Mouse (Mus musculus) spleen, adult 2 months (tissue): Measurements from ENCODE around the gene Rpn1. TPM values are rescaled to one million over a fixed set of nuclear protein-coding genes. Genes with fewer than 3 reads are reported as not detected.
A peak's percentile ranks its signal among the peaks of the same experiment; 100 is the strongest.

Source experiments
- DNase-seq, 2 experiments: peaks; one replicate each; pipeline versions ENCODE4 v3.0.0 to v3.0.0-alpha.2; 2012 to 2021; ENCODE audit warnings: low spot score in 2 of 2, low read depth in 1 of 2
- H3K27ac ChIP-seq: fragments of 200-500 bp; 2 replicates; pipeline ENCODE4 v1.5.1; 2012; ENCODE audit warnings: low read length, inconsistent platforms; ENCODE audit not compliant: insufficient read depth
- H3K27me3 ChIP-seq: fragments of 200-500 bp; 2 replicates; pipeline ENCODE4 v1.6.1; 2012; ENCODE audit warnings: mild to moderate bottlenecking, moderate library complexity, low read length, inconsistent platforms; ENCODE audit not compliant: control insufficient read depth, insufficient read depth
- H3K36me3 ChIP-seq: fragments of 200-500 bp; 2 replicates; pipeline ENCODE4 v1.6.1; 2012; ENCODE audit warnings: mild to moderate bottlenecking, low read length, inconsistent platforms; ENCODE audit not compliant: control insufficient read depth, insufficient read depth
- H3K4me1 ChIP-seq: fragments of 200-500 bp; 2 replicates; pipeline ENCODE4 v1.6.1; 2011; ENCODE audit warnings: inconsistent platforms; ENCODE audit not compliant: control insufficient read depth, insufficient read depth, insufficient read length
- H3K4me3 ChIP-seq: fragments of 200-500 bp; 2 replicates; pipeline ENCODE4 v1.5.1; 2011; ENCODE audit warnings: mild to moderate bottlenecking, inconsistent platforms; ENCODE audit not compliant: insufficient read depth, insufficient read length; ENCODE audit errors: extremely low read depth
- CTCF ChIP-seq: fragments of 200-500 bp; IDR thresholded peaks from 2 replicates; pipeline ENCODE4 v1.5.1; 2011; ENCODE audit warnings: mild to moderate bottlenecking, inconsistent platforms; ENCODE audit not compliant: insufficient read depth, insufficient read length, insufficient replicate concordance; ENCODE audit errors: extremely low read depth
- POLR2A ChIP-seq: fragments of 200-500 bp; IDR thresholded peaks from 2 replicates; pipeline ENCODE4 v1.6.1; 2011; ENCODE audit warnings: low read depth, low read length, inconsistent platforms
- WGBS: fragments of 180-500 bp; shearing (Covaris S2); methylation state at CpG from one replicate; pipeline ENCODE4 v1.1.7; 2018; 5-methylcytosine and 5-hydroxymethylcytosine counted together
- polyA plus RNA-seq: library from polyadenylated mRNA; depleted of rRNA; stranded (reverse); fragments of >200 nt; gene quantifications from 2 replicates; pipeline ENCODE4 v1.2.3, GENCODE M21; 2012

Rpn1 gene
- polyA plus RNA-seq, 1 experiment: 94.1 TPM

DNA sequence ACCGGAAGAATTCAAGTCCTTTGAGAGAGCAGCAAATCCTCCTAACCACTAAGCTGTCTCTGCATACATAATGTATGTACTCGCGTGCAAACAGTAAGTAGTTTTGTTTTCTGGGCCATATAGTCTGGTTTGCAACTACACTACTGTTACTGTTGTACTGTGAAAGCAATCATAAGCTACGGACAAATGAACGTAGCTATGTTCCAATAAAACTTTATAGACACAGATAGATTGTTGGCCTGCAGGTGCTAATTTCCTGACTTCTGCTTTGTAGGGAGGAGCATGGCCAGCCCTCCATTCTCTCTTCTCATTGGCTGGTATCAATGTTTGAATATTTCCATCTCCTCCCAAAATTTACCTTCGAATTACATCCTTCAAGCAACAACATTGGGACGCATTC lies 1.2 kb upstream of the Rpn1 start:
- TF ChIP-seq CTCF (no peak), POLR2A (no peak)
- peaks cover 2% of the 10 kb centered on the region for H3K4me1 ChIP-seq
- 96% methylated on average over 7 of the region's 7 CpGs for WGBS
- DNase-seq: no peak
- H3K27ac ChIP-seq: no peak overlapping the region
- no peaks in the 10 kb centered on the region for H3K36me3 ChIP-seq
- no peaks in the 10 kb centered on the region for H3K27me3 ChIP-seq
- H3K4me3 ChIP-seq: no peak overlapping the region

DNA sequence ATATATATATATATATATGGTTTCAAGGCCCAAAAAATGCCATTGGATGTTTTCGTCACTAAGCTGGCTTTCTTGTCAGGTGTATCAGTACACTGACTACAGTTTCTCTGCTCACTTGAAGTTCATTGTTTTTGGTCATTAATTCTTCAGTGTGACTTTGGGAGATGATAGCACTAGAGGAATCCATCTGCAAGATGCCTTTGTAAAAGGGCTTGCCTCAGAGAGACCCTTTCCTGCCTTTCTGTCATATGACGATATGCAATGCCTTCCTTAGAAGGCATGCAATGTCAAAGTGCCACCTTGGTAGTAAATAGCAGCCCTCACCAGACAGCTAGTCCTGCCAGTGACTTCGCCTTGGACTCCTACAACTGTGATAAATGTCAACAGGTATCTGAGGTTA lies 610 bp upstream of the Rpn1 start:
- Histone ChIP-seq H3K4me1 (peaks cover 2% of the 10 kb centered on the region), H3K27me3 (no peaks in the 10 kb centered on the region), H3K27ac (no peak overlapping the region), H3K4me3 (no peak overlapping the region), H3K36me3 (no peaks in the 10 kb centered on the region; the same call in 1 of the 2 replicates)
- 71% methylated on average over 3 of the region's 3 CpGs for WGBS
- TF ChIP-seq POLR2A: no peak
- DNase-seq: no peak

DNA sequence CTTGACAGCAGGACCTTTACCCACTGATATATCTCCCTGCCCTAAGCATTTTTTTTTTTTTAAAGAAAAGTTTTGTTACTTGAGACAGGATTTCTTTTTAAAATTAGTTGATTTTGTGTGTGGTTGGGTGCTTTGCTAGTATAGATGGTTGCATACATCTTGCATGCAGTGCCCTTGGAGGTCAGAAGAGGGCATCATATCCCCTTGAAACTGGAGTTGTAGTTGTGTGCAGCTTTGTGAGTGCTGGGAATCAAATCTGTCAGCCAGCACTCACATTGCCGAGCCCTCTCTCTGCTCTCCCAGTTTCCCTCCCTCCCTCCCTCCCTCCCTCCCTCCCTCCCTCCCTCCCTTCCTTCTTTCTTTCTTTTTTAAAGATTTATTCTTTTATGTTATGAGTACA lies 4.7 kb downstream of the Rpn1 start:
- DNase-seq: no peak
- no peak overlapping the region for H3K4me3 ChIP-seq
- H3K4me1 ChIP-seq: peaks cover 2% of the 10 kb centered on the region
- peaks cover 18% of the 10 kb centered on the region for H3K36me3 ChIP-seq
- no peaks in the 10 kb centered on the region for H3K27me3 ChIP-seq
- TF ChIP-seq CTCF: no peak
- 70% methylated on average over 1 of the region's 1 CpGs for WGBS
- no peak overlapping the region for H3K27ac ChIP-seq

DNA sequence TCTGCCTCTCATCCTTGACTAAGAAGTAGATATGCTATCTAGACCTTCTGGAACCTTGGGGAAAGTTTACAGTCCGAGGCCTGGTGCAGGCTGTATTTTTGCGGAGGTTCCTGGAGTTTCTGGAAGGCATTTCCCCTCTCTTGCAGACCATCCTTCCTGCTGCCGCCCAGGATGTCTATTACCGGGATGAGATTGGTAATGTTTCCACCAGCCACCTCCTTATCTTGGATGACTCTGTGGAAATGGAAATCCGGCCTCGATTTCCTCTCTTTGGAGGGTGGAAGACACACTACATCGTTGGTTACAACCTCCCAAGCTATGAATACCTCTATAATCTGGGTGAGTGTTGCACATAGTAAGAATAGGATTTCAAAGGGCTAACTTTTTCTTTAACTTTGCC lies 11.1 kb downstream of the Rpn1 start:
- H3K4me3 ChIP-seq: no peak overlapping the region
- TF ChIP-seq POLR2A: no peak
- TF ChIP-seq CTCF: no peak
- H3K27ac ChIP-seq: no peak overlapping the region
- no peaks in the 10 kb centered on the region for H3K4me1 ChIP-seq
- no peaks in the 10 kb centered on the region for H3K27me3 ChIP-seq
- DNase-seq: no peak
- WGBS: 90% methylated on average over 7 of the region's 7 CpGs
- peaks cover 42% of the 10 kb centered on the region for H3K36me3 ChIP-seq

DNA sequence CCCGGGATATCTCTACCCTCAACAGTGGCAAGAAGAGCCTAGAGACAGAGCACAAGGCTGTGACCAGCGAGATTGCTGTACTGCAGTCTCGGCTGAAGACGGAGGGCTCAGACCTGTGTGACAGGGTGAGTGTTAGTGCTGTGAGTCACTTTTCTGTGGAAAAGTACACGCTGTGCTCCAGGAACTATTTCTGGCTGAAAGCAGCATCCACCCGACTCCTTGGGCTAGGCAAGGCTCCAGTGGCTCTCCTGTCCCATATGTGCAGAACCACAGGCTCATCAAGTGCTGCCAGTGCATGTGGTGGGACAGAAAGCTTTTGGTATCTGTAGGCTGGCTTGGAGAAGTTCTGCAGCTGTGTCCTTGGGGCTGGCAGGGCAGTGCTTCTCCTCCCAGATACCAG lies 17.8 kb downstream of the Rpn1 start:
- no peak for DNase-seq
- Histone ChIP-seq H3K36me3 (peaks cover 44% of the 10 kb centered on the region), H3K27ac (no peak overlapping the region), H3K27me3 (no peaks in the 10 kb centered on the region), H3K4me3 (no peak overlapping the region), H3K4me1 (no peaks in the 10 kb centered on the region; the same call in 1 of the 2 replicates)
- 93% methylated on average over 6 of the region's 6 CpGs for WGBS
- no peak for TF ChIP-seq CTCF

DNA sequence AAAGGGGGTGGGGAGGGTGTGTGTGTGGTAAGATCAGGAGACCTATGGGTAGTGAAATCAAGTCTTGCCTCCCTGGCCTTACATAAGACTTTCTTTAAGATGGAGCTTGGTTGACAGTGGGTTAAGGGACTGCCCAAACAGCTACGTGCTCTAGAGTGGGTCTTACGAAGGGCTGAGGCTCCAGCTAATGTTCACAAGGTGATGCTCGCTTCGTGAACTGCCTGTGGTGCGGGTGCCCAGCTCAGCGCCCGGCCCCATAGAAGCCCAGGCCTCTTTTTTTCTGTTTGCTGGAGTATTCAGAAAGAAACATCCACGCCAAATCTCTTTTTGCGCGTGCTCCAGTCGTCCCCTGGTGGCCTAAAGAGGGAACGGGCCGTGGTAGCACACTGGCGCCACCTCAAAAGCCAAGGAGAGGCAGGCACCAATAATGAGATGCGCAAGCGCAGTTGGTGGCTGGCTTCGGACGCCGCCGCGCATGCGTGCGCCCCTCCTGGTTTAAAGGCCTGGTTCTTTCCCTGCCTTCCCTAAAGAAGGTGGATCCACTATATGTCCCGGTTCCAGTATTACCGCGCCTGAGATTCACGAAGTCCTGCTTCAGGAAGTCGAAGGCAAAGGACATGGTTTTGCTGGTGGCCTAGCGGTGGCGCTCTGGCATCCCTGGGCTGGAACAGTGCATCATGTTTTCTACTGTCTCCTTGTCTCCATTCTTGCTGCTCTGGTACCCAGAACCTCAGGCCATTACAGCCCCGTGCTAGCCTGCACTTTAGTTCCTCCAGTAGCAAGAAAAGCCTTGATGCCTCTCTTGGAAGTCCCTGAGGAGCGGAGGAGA lies 21.7 kb downstream of the Rpn1 start:
- no peak for TF ChIP-seq POLR2A
- peak; percentile 87; the same call in 1 of the 2 replicates for TF ChIP-seq CTCF

DNA sequence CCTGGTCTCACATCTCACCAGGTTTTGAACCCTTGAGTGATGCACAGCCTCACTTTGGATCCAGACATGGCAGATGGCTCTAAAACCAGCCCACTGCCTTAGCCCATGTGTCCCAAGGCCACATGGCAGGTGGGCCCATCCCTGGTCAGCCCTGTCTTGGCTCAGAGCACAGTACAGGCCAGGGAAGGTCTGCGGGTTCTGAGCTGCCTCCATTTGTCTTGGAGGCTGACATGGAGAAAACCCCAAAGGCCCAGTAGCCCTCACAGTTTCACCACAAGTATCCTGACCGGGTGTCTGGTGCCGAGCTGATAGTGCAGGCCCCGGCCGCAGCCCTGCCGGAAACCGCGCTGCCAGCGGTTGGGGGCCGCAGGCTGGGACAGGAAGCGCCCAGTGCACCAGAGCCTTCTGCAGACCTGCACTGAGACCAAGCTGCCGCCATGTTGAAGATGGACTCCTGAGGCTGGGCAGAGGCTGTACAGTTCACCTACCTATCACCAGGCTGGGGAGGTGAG lies 22.4 kb downstream of the Rpn1 start:
- WGBS: 66% methylated on average over 12 of the region's 12 CpGs
- Histone ChIP-seq H3K4me3 (no peak overlapping the region), H3K27me3 (no peaks in the 10 kb centered on the region), H3K4me1 (no peaks in the 10 kb centered on the region; the same call in 1 of the 2 replicates), H3K27ac (no peak overlapping the region), H3K36me3 (peaks cover 15% of the 10 kb centered on the region)
- no peak for TF ChIP-seq CTCF
- no peak for DNase-seq

More for the DNA sequence above, 21.7 kb downstream of the Rpn1 start:
- H3K36me3 ChIP-seq: peaks cover 22% of the 10 kb centered on the region
- H3K4me3 ChIP-seq: peak overlapping the region; percentile 43
- WGBS: 16% methylated on average over 32 of the region's 32 CpGs
- DNase-seq: peak; percentile 71 to 74
- no peaks in the 10 kb centered on the region for H3K27me3 ChIP-seq
- H3K27ac ChIP-seq: no peak overlapping the region
- H3K4me1 ChIP-seq: no peaks in the 10 kb centered on the region; the same call in 1 of the 2 replicates
